Mouse (Mus musculus): ENCODE measurements at regions not wholly inside any gene's neighbourhood (a gene's known extent, or its start where the extent isn't known, plus 50 kb on each side); places are given as distances from the start of the nearest gene placed in this dataset.

DNA sequence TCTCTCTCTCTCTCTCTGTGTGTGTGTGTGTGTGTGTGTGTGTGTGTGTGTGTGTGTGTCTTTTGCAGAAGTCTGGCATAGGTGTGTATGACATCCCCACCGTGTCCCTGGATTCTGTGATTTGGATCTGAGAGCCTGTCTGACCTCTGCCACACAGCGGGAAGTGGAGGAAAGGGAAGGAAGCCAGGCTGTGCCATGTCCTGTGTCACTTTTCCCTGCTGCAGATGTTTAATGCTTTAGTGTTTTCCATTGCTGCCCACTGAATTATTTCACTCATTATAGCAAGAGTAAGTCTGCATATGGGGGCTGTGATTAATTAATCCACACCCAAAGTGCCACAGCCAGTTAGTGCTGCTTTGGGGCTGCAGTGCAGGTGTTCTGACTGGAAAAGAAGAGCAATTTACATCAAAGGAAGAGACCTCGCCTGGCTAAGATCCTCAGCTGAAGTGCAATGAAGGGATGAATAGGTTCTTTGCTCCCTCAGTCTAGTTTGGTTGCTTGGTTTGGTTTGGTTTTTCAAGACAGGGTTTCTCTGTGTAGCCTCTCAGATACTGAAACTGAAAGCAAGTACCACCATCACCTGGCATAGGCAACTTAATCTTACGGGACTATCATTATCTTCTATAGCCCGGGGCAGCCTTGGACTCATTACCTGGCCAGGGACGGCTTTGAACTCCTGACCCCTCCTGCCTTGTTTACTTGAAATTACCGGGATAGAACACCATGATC, 51.2 kb upstream of the Kdm7a start:
- Histone ChIP-seq H3K36me3 (ENCODE audit: insufficient read depth, low read length) (no peaks in the 10 kb centered on the region), H3K9me3 (ENCODE audit: low read length) (no peaks in the 10 kb centered on the region), H3K4me3 (ENCODE audit: low read length) (no peak overlapping the region), H3K9ac (replicated peaks; ENCODE audit: low read length) (no peak overlapping the region), H3K27ac (no peak overlapping the region), H3K4me2 (ENCODE audit: low read depth, low read length) (peak overlapping the region; percentile 98), H3K4me1 (ENCODE audit: insufficient read depth, low read length) (0 out of 2 replicates have a peak, but pooled peaks cover 4% of the 10 kb centered on the region), H3K27me3 (ENCODE audit: insufficient read depth, low read length) (no peaks in the 10 kb centered on the region)
- 62% methylated on average over 7 of the region's 7 CpGs for WGBS
- ATAC-seq (0 out of 2 replicates have a peak, but pooled peaks have one; percentile 9), DNase-seq (ENCODE audit: low spot score) (no peak)
- TF ChIP-seq CTCF (IDR thresholded peaks at IDR 0.05; ENCODE audit: low read depth) = no peak

DNA sequence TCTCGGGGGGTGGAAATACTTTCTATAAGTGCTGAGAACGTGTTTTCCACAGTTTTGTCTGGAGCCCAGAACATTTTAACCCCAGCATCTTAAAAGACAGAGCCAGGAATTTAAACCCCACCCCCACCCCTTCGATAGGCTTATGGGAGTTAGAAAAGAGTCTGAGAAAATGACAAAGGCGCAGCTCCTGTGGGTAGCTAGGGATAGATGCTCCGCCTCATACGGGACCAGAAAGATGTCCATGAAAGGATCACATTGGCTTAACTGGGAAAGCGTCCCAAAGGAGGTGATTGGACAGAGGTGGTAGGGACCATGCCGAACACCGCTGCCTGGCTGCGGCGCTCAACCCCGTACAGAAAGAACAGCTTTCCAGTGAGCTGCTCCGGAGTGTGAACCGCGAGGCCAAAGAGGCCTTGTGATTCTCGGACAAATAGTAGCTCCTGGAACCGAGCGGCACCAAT, 50.6 kb upstream of the Kdm7a start:
- DNase-seq (ENCODE audit: low spot score) (peak; percentile 52), ATAC-seq (peak; percentile 74)
- Histone ChIP-seq H3K27me3 (ENCODE audit: insufficient read depth, low read length) (no peaks in the 10 kb centered on the region), H3K4me2 (ENCODE audit: low read depth, low read length) (peak overlapping the region; percentile 98), H3K4me3 (ENCODE audit: low read length) (peak overlapping the region; percentile 51), H3K9ac (replicated peaks; ENCODE audit: low read length) (peak overlapping the region; percentile 51), H3K4me1 (ENCODE audit: insufficient read depth, low read length) (0 out of 2 replicates have a peak, but pooled peaks cover 4% of the 10 kb centered on the region), H3K27ac (peak overlapping the region; percentile 54; the same call in 1 of the 2 replicates), H3K36me3 (ENCODE audit: insufficient read depth, low read length) (no peaks in the 10 kb centered on the region), H3K9me3 (ENCODE audit: low read length) (no peaks in the 10 kb centered on the region)
- under 1% methylated on average over 18 of the region's 18 CpGs for WGBS
- TF ChIP-seq CTCF (IDR thresholded peaks at IDR 0.05; ENCODE audit: low read depth) = no peak

DNA sequence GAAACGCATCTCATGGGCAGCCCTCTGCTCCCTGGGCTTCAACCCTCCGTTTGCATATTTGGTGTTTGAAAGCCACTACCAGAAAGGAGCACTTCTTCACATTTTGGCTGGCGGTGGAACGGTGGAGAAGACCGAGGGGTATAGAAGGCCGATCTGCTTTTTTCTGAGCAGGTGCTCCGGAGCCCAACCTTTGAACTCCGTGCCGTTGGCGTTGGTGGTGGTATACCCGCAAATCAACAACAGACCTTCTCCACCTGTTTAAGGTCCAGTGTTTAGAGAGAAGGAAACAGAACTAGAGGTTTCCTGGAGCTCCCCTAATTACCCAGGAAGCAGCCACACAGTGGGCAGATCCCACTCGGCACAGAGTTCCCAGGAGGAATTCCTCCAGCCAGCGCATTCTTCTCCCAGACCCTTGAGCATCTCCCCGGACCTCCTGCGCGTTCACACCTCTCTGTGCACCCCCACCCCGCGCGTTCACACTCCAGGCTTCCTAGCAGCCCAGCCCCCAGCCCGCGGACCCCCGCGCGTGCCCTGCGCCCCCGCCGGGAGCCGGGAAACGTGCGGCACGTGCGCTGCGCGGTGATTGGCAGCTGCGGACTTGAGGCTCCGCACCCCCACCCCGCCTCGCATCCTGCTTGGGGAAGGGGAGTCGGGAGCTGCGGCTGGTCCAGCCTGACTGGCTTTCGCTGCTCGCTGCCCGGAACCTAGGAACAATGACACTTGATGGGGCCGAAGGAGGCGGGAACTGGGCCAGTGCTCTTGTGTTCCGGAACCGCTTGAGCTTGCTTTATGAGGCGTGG, 49.9 kb upstream of the Kdm7a start:
- Histone ChIP-seq H3K36me3 (ENCODE audit: insufficient read depth, low read length) (no peaks in the 10 kb centered on the region), H3K27ac (peak overlapping the region; percentile 54; the same call in 1 of the 2 replicates), H3K9ac (replicated peaks; ENCODE audit: low read length) (peak overlapping the region; percentile 51), H3K27me3 (ENCODE audit: insufficient read depth, low read length) (no peaks in the 10 kb centered on the region), H3K4me2 (ENCODE audit: low read depth, low read length) (peak overlapping the region; percentile 98), H3K4me1 (ENCODE audit: insufficient read depth, low read length) (0 out of 2 replicates have a peak, but pooled peaks cover 4% of the 10 kb centered on the region), H3K9me3 (ENCODE audit: low read length) (no peaks in the 10 kb centered on the region), H3K4me3 (ENCODE audit: low read length) (peak overlapping the region; percentile 51)
- peak; percentile 84 for ATAC-seq
- no peak for TF ChIP-seq CTCF (IDR thresholded peaks at IDR 0.05; ENCODE audit: low read depth)
- WGBS = 4% methylated on average over 48 of the region's 48 CpGs
- peak; percentile 80 for DNase-seq (ENCODE audit: low spot score)
